Mouse (Mus musculus) adrenal gland, adult 8-10 months (tissue): ENCODE results near the gene Ilf2. TPM values are rescaled to one million over a fixed set of nuclear protein-coding genes. Genes with fewer than 3 reads are reported as not detected.

Experiments used
- DNase-seq: peaks from one replicate; pipeline ENCODE4 v3.0.0; 2022
- total RNA-seq, 4 experiments: library from RNA; stranded (reverse); gene quantifications; 2 replicates each; pipeline ENCODE4 v1.2.4; 2022

Ilf2 gene
- total RNA-seq, 4 experiments from 2014 or later = 58.9 to 75.2 (median 67.3) TPM

- DNase-seq = peak; percentile 55
Measured at GRCm38 (mm10) chr3:90464552-90465080, 11.3 kb upstream of the Ilf2 start.

- no peak for DNase-seq
Measured at GRCm38 (mm10) chr3:90465081-90465685, 10.7 kb upstream of the Ilf2 start.

DNA sequence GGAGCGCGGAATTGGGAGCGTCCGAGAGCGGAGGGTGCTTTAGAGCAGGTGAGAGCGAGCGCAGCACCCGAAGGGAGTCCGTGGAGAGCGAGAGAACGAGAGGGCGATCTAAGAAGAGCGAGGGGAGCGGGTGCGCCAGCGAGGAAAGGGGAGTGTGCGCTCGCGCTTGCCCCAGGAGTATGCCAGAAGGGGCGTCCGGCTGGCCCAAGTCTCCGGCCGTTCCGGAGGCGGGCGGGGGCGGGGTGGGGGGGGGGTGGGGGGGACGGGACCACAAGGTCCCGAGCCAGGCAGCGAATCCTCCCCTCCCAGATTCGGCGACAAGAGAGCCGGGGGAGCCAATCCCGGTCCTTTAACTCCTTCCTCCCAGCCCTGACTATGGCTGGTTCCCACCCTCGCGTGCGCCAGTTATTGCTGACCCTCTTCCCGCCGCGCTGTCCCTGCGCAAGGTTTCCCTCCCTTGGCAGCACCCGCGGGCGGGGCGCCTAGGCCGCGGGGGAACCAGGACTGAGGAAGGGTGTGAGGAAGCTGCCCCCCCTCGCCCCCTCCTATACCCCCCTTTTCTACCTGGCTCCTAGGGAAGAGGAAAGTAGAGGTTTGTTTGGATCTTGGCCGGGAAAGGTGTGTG, 10.1 kb upstream of the Ilf2 start, which contains the start of gene Npr1:
TSS of gene Npr1 (minus strand) at position 181 of the 625 bp plus-strand sequence.
- DNase-seq = peak; percentile 74

- peak; percentile 77 for DNase-seq
Measured at GRCm38 (mm10) chr3:90466311-90466766, 9.6 kb upstream of the Ilf2 start.

- no peak for DNase-seq
Measured at GRCm38 (mm10) chr3:90467618-90468300, 8.2 kb upstream of the Ilf2 start.

GRCm38 (mm10) chr3:90472213-90472612, 3.7 kb upstream of the Ilf2 start:
- DNase-seq = no peak

DNA sequence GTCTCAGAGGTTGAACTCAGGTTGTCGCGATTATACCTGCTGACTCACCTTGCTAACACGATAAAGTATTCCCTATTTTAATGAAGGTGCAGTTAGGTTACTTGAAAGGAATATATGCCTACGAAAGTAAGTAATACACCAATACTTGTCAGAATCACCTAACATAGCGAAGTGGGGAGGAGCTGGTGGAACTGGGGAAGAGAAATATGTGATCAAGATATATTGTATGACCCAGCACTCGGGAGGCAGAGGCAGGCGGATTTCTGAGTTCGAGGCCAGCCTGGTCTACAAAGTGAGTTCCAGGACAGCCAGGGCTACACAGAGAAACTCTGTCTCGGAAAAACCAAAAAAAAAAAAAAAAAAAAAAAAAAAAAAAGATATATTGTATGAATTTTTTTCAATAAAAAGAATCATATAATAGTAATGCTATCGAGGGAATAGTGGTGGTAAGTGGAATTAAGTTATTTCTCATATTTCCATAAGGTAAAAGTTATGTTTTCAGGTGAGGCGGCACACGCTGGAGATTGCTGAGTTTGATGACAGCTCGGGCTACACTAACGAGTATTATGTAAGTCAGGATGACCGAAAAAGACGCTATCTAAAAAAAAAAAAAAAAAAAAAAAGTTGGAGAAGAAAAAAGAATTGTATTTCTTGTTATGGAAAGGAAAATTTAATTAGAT, 635 bp upstream of the Ilf2 start:
- no peak for DNase-seq

DNA sequence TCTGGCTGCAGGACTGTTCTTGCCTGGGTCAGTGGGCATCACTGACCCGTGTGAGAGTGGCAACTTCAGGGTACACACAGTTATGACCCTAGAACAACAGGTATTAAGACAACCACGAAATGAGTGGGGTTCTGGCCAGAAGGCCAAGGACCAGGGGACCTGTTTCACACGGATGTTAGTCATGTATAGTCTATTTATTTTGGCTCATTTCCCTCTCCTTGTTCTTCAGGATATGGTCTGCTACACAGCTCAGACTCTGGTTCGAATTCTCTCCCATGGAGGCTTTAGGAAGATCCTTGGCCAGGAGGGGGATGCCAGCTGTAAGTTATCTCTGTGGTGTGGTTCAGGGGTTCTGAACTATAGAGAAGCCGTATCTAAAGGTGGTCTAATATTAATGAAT, 11.1 kb downstream of the Ilf2 start:
- DNase-seq = no peak

GRCm38 (mm10) chr3:90488576-90488975, 12.7 kb downstream of the Ilf2 start:
- no peak for DNase-seq

DNA sequence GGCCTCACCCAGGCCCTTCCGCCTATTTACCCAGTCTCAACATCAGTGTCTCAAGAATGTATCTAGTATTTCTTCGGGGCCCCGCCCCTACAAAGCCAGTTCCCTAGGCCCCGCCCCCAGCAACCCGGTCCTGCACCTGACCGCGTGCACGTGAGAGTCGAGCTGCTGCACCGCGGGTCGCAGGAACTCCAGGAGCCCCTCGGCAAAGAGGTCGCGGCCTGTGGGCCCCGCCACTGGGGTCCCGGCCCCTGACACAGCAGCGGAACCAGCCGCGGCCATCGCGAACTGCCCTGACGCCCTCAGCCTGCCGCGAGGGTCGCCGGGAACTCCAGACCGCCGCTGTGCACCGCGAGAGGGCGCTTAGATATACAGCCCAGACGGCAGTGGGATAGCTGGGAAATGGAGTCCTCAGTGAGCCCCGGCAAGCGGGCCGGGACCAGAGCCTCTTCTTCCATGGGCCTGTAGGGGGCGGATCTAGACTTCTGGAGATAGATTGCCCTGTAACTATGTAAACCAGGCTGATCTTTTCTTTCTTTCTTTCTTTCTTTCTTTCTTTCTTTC, 14.8 kb downstream of the Ilf2 start, which contains the start of gene Snapin:
TSS of gene Snapin (minus strand) at position 338 of the 561 bp plus-strand sequence.
- DNase-seq = peak; percentile 93

DNA sequence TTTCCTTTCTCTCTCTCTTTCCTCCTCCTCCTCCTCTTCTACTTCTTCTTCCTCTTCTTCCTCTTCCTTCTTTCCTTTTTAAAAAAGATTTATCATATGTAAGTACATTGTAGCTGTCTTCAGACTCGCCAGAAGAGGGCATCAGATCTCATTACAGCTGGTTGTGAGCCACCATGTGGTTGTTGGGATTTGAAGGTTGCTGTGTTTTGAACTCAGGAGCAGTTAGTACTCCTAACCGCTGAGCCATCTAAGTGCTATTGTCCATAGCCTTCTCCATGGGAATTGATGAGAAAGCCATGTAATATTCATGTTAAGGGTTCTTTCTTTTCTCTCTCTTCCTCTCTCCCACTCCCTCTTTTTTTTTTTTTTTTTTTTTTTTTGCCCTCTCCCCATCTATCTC, 15.4 kb downstream of the Ilf2 start:
- no peak for DNase-seq

GRCm38 (mm10) chr3:90493831-90494540, 18.1 kb downstream of the Ilf2 start:
- DNase-seq = no peak

GRCm38 (mm10) chr3:90495850-90496525, 20.1 kb downstream of the Ilf2 start:
- no peak for DNase-seq

DNA sequence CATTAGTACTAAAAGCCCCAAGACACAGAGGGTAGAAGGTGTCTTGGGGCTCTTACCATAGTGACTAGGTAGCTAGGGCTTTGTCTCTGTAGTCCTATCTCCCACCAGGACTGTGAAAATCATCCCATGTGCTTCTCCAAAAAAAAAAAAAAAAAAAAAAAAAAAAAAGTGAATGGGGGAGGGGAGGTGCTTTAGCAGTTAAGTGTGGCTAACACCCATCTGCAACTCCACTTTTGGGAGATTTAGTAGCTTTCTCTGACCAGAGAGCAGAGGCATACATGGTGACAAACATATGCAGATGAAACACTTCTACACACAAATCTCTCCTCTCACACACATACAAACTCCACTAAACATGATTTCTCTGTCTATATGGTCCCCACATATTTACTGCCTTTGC, 21.7 kb downstream of the Ilf2 start:
- no peak for DNase-seq

DNA sequence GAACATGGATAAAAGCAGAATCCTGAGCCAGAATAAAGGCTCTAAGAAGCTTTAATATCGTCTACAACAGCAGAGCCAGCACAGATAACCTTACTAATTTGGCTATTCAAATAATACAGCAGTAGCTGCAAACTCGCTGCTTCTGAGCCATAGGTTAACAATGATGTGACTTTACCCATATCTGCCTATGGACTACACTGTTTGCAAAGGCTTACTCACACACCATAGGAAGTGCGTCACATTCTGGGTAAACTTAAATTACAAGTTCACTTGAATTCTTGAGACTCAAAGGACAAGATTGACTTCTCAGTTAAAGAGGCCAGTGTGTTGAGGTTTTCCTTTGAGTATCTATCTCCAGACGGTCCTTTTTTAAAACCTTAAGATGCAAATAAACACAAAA, 27.5 kb downstream of the Ilf2 start:
- no peak for DNase-seq

- DNase-seq = no peak
Measured at GRCm38 (mm10) chr3:90505216-90505615, 29.3 kb downstream of the Ilf2 start.

DNA sequence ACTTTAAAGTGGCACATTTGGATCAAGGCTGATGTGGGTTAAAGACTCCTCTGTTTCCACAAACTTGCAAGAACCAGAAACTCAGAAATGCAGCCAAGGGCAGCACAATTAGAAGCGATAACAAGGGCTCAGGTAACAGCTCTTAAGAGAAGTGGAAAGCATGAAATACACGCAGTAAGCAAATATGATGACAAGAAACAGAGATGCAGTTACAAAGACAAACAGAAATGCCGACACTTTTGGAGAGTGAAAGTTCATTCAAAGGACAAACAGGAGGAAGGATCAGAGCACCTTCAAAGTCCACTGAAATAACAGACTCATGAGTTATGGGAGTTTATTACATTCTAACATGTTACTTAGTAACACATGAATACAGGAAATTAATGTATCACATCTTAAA, 30.4 kb downstream of the Ilf2 start:
- no peak for DNase-seq

DNA sequence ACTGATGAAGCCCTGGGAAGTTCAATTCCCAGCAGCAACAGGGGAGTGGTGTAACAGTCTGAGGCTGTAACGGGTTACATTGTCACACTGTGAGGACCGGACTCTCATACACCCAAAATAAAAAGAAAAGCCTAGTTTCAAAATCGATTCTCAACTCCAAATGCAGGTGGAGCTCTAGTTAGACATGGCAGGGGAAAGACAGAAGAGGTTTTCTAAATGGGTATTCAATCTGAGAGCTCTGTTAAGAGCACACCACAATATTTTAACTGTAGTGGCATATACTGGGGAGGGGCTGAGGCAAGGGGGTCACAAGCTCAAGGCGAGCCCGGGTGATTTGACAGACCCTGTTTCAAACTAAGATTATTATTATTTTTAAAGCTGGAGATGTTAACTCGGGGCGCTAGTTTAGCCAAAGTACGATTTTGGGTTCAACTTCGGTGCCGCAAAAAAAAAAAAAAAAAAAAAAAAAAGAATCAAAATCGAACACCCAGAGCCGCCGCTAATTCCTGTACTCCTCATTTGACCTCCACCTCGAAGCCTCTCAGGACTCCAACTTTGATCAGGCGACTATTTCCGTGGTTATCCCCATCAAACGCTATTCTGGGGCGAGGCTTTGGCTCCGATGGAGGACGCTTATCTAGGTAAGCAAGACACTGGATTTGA, 32.5 kb downstream of the Ilf2 start:
- no peak for DNase-seq

DNA sequence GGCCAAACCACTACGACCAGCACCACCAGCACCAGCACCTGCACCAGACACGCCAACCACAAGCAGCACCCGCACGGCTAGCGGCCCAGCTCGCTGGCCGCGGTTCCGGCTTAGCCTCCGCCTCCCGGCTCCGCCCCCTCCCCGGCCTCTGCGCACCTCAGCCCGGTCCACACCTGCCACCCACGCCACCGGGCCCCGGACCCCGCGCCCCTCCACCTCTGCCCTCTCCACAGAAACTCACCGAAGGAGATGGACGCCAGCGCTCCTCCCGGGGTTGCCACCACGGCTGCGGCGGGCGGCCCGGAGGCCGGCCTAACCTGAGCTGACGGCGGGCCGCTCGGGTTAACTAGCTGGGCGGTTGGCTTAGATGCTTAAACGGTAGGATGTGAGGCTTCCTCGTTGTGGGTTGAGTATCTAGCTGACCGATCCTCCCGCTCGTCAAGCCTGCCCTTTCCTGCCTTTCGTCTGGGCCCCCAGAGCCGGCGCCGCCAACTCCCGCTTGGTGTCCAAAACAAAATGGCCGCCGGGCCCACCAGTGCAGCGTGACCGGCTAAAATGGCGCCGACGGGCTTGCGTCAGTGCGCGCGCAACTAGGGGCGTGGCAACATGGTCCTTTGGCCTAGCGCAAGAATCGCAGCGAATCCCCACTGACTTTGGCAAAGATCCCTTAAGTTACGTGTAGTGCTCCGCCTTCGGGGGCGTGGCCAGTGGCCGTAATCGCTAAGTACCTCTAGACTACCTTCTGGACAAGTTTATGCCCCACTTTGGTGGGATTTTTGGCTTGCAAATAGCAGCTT, 33.2 kb downstream of the Ilf2 start, which contains the start of gene Chtop:
TSS of gene Chtop (minus strand) at position 549 of the 797 bp plus-strand sequence.
- DNase-seq = peak; percentile 99

DNA sequence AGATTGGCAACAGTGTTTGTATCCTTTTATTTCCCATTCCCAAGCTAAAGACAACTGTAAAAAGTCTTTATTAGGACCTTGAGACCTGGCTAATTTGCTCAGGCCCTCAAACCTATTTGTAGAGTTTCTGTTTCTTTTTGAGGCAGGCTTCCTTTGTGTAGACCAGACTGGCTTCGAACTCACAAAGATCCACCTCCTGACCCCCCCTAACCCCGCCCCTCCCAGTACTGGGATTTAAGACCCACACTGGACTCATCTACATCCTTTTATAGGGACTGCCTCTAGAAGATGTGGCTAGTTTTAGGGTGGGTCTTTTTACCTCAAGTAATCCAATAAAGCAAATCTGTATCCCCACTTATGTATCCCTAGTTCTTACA, 33.8 kb downstream of the Ilf2 start:
- DNase-seq = no peak
